Mouse (Mus musculus) liver, postnatal 0 days (tissue): ENCODE results near the gene Sds. TPM values are rescaled to one million over a fixed set of nuclear protein-coding genes. Genes with fewer than 3 reads are reported as not detected.
A peak's percentile ranks its signal among the peaks of the same experiment; 100 is the strongest.

Source experiments
- ATAC-seq: fragments of 200-750 bp; cut with Nextera tagmentation; 2 replicates; pipeline ENCODE4 v1.8.0; 2017; ENCODE audit warnings: mild to moderate bottlenecking, moderate library complexity
- DNase-seq: peaks from one replicate; pipeline ENCODE4 v3.0.0-alpha.2; 2016
- H3K27ac ChIP-seq: fragments of 300-500 bp; sonication (generic); 2 replicates; pipeline ENCODE4 v1.5.1; 2014; ENCODE audit warnings: antibody characterized with exemption, moderate library complexity, mild to moderate bottlenecking, low read depth
- H3K27me3 ChIP-seq: fragments of 300-500 bp; sonication (generic); 2 replicates; pipeline ENCODE4 v1.6.1; 2014; ENCODE audit warnings: low read length, control low read depth, mixed read lengths; ENCODE audit not compliant: insufficient read depth
- H3K36me3 ChIP-seq: fragments of 300-500 bp; sonication (generic); replicated peaks from 2 replicates; pipeline ENCODE4 v1.6.1; 2014; ENCODE audit warnings: mild to moderate bottlenecking, control low read depth, low read length, moderate library complexity, mixed read lengths; ENCODE audit not compliant: insufficient read depth
- H3K4me1 ChIP-seq: fragments of 300-500 bp; sonication (generic); 2 replicates; pipeline ENCODE4 v1.6.1; 2014; ENCODE audit warnings: antibody characterized with exemption, mild to moderate bottlenecking, control low read depth; ENCODE audit not compliant: insufficient read depth
- H3K4me2 ChIP-seq: fragments of 300-500 bp; sonication (generic); 2 replicates; pipeline ENCODE4 v1.6.1; 2014; ENCODE audit warnings: low read depth, mild to moderate bottlenecking, low read length, moderate library complexity, mixed read lengths
- H3K4me3 ChIP-seq: fragments of 300-500 bp; sonication (generic); 2 replicates; pipeline ENCODE4 v1.5.1; 2014; ENCODE audit warnings: low read depth, low read length
- H3K9ac ChIP-seq: fragments of 300-500 bp; sonication (generic); replicated peaks from 2 replicates; pipeline ENCODE4 v1.6.1; 2014; ENCODE audit warnings: mild to moderate bottlenecking, moderate library complexity
- H3K9me3 ChIP-seq: fragments of 300-500 bp; sonication (generic); 2 replicates; pipeline ENCODE4 v1.6.1; 2016; ENCODE audit warnings: mild to moderate bottlenecking, control low read depth, low read length, mixed read lengths
- CTCF ChIP-seq: sonication (generic); IDR thresholded peaks from 2 replicates; pipeline ENCODE4 v1.5.1; 2016; ENCODE audit warnings: antibody characterized with exemption, low read depth
- EP300 ChIP-seq: IDR thresholded peaks from 2 replicates; pipeline ENCODE4 v1.6.1; 2016; ENCODE audit warnings: antibody characterized with exemption, low read depth, mild to moderate bottlenecking
- WGBS: fragments of 180-500 bp; shearing (Covaris S2); extraction: QIAGEN DNeasy Blood & Tissue Kit; methylation state at CpG from one replicate; pipeline ENCODE4 v1.1.7; 2014; ENCODE audit not compliant: insufficient replicate concordance; 5-methylcytosine and 5-hydroxymethylcytosine counted together
- polyA plus RNA-seq: library from polyadenylated mRNA; unstranded; fragments of >200 nt; fragmentation: Nextera tagmentation; extraction: Ambion mirVana; gene quantifications from 2 replicates; pipeline ENCODE4 v1.2.1, GENCODE M21; 2015

Gene Sds
- polyA plus RNA-seq, 1 experiment from 2014 or later = 32.5 TPM

DNA sequence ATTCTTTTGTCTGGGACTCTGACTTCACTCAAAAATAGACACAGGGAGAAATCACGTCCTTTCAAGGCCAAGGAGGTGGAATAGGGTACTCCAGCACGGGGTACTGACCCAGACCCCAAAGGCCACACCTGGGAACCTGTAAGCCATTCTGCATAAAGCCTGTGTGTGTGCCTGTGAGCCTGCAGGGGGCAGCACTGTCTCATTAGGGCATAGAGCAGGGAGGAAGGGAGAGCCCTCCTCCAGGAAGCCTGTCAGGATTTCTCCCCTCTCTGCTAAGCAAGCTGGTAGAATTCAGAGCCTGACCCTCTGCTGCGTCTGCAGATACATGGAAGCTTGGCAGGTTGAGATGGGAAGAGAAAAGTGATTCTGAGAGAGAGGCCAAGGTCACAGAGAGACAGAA is 46.3 kb downstream of the Sds start:
- ATAC-seq (no peak), DNase-seq (peak; percentile 63)
- Histone ChIP-seq H3K9ac (no peak overlapping the region), H3K36me3 (peaks cover 62% of the 10 kb centered on the region), H3K9me3 (no peaks in the 10 kb centered on the region), H3K4me3 (no peak overlapping the region), H3K4me1 (peaks cover 4% of the 10 kb centered on the region; the same call in 1 of the 2 replicates), H3K4me2 (no peak overlapping the region), H3K27me3 (no peaks in the 10 kb centered on the region), H3K27ac (no peak overlapping the region)
- TF ChIP-seq EP300 (no peak), CTCF (peak; percentile 78)
- WGBS = 71% methylated on average over 3 of the region's 3 CpGs

GRCm38 (mm10) chr5:120524736-120525135 is 48.4 kb downstream of the Sds start:
- ATAC-seq = peak; percentile 56

GRCm38 (mm10) chr5:120525737-120526136 is 49.4 kb downstream of the Sds start:
- no peak overlapping the region for H3K4me3 ChIP-seq
- no peaks in the 10 kb centered on the region for H3K27me3 ChIP-seq
- TF ChIP-seq EP300 (no peak), CTCF (peak; percentile 73)
- H3K9ac ChIP-seq = no peak overlapping the region
- ATAC-seq (no peak), DNase-seq (no peak)
- peaks cover 69% of the 10 kb centered on the region for H3K36me3 ChIP-seq
- no peak overlapping the region for H3K27ac ChIP-seq
- H3K4me2 ChIP-seq = no peak overlapping the region
- H3K9me3 ChIP-seq = no peaks in the 10 kb centered on the region
- H3K4me1 ChIP-seq = no peaks in the 10 kb centered on the region
- WGBS = 47% methylated on average over 5 of the region's 5 CpGs

More at GRCm38 (mm10) chr5:120524736-120525135, 48.4 kb downstream of the Sds start:
- Histone ChIP-seq H3K4me2 (no peak overlapping the region), H3K9me3 (no peaks in the 10 kb centered on the region), H3K27ac (no peak overlapping the region), H3K4me1 (no peaks in the 10 kb centered on the region), H3K27me3 (no peaks in the 10 kb centered on the region), H3K9ac (no peak overlapping the region), H3K4me3 (no peak overlapping the region), H3K36me3 (peaks cover 70% of the 10 kb centered on the region)
- no peak for DNase-seq
- TF ChIP-seq EP300 (no peak), CTCF (no peak)
- WGBS = 85% methylated on average over 2 of the region's 2 CpGs

- Histone ChIP-seq H3K27me3 (no peaks in the 10 kb centered on the region), H3K4me1 (no peaks in the 10 kb centered on the region), H3K9me3 (no peaks in the 10 kb centered on the region), H3K36me3 (peaks cover 70% of the 10 kb centered on the region), H3K4me3 (no peak overlapping the region), H3K9ac (no peak overlapping the region), H3K27ac (no peak overlapping the region), H3K4me2 (no peak overlapping the region)
- no peak for ATAC-seq
- 69% methylated on average over 11 of the region's 11 CpGs for WGBS
- no peak for DNase-seq
- TF ChIP-seq CTCF (no peak), EP300 (no peak)
Measured at GRCm38 (mm10) chr5:120526311-120526710, 50.0 kb downstream of the Sds start.

DNA sequence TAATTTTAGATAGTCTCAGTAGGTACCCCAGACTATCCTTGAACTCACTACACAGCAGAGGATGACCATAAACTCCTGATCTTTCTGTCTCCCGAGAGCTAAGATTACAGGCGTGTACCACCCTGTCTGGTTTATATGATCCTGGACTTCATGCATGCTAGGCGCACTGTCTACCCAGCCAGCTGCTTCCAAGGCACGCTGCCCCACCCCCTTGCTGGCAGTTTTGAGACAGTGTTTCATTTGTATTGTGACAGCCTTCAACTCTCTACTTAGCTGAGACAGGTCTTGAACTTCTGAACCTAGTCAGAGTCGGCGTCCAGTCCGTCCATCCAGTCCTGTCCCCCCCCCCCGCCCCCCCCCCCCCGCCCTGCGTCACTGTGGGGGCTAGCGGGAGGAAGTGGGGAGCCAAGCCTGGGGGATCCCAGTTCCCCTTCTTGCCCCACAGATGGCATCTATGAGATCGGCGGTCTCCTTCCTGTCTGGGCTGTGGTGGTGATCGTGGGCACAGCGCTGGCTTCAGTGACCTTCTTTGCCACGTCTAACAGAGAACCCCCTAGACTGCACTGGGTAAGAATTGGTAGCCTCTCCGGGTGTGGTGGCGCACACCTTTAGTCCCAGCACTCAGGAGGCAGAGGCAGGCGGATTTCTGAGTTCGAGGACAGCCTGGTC is 51.1 kb downstream of the Sds start:
- no peaks in the 10 kb centered on the region for H3K27me3 ChIP-seq
- H3K4me3 ChIP-seq = no peak overlapping the region
- H3K36me3 ChIP-seq = peaks cover 59% of the 10 kb centered on the region
- no peak overlapping the region for H3K27ac ChIP-seq
- ATAC-seq (no peak), DNase-seq (no peak)
- 47% methylated on average over 16 of the region's 20 CpGs for WGBS
- no peaks in the 10 kb centered on the region for H3K4me1 ChIP-seq
- H3K9ac ChIP-seq = no peak overlapping the region
- H3K9me3 ChIP-seq = no peaks in the 10 kb centered on the region
- TF ChIP-seq CTCF (no peak), EP300 (no peak)
- no peak overlapping the region for H3K4me2 ChIP-seq

GRCm38 (mm10) chr5:120531631-120532030 is 55.3 kb downstream of the Sds start:
- no peak for DNase-seq
- H3K27me3 ChIP-seq = no peaks in the 10 kb centered on the region
- no peak overlapping the region for H3K9ac ChIP-seq
- H3K4me3 ChIP-seq = no peak overlapping the region
- WGBS = 62% methylated on average over 8 of the region's 8 CpGs
- peaks cover 56% of the 10 kb centered on the region for H3K36me3 ChIP-seq
- no peak overlapping the region for H3K4me2 ChIP-seq
- H3K9me3 ChIP-seq = no peaks in the 10 kb centered on the region
- H3K27ac ChIP-seq = no peak overlapping the region
- TF ChIP-seq EP300 (no peak), CTCF (no peak)
- peak; percentile 41 for ATAC-seq
- H3K4me1 ChIP-seq = no peaks in the 10 kb centered on the region

Other genes with a start within 250 kb of the Sds start
- gene Lhx5, start 44.8 kb upstream of the Sds start, polyA plus RNA-seq = not detected in 2 replicates
- 21.0 and 24.5 TPM in 2 replicates for gene Sdsl, start 3.7 kb upstream of the Sds start, polyA plus RNA-seq
- gene Plbd2, start 27.1 kb downstream of the Sds start, polyA plus RNA-seq = 53.6 and 54.1 TPM in 2 replicates
- gene Slc8b1, start 34.6 kb downstream of the Sds start, polyA plus RNA-seq = 15.3 and 17.1 TPM in 2 replicates
- 16.3 and 18.6 TPM in 2 replicates for gene Tpcn1, start 112.1 kb downstream of the Sds start, polyA plus RNA-seq
- 0.75 and 0.84 TPM in 2 replicates for gene Iqcd, start 112.5 kb downstream of the Sds start, polyA plus RNA-seq
- 3.1 and 3.4 TPM in 2 replicates for gene Rita1, start 136.1 kb downstream of the Sds start, polyA plus RNA-seq
- gene Ddx54, start 136.2 kb downstream of the Sds start, polyA plus RNA-seq = 14.0 and 15.1 TPM in 2 replicates
- not detected in 2 replicates for gene Cfap73, start 157.7 kb downstream of the Sds start, polyA plus RNA-seq
- gene Rasal1, start 172.3 kb downstream of the Sds start, polyA plus RNA-seq = 0.20 and 0.36 TPM in 2 replicates
- 0.23 and 0.25 TPM in 2 replicates for gene Dtx1, start 235.4 kb downstream of the Sds start, polyA plus RNA-seq